Mouse (Mus musculus): ENCODE results near the gene Gm11937. TPM values are rescaled to one million over a fixed set of nuclear protein-coding genes. Genes with fewer than 3 reads are reported as not detected.

Gm11937 gene
- total and polyA plus RNA-seq, 3 experiments, result not detected

DNA sequence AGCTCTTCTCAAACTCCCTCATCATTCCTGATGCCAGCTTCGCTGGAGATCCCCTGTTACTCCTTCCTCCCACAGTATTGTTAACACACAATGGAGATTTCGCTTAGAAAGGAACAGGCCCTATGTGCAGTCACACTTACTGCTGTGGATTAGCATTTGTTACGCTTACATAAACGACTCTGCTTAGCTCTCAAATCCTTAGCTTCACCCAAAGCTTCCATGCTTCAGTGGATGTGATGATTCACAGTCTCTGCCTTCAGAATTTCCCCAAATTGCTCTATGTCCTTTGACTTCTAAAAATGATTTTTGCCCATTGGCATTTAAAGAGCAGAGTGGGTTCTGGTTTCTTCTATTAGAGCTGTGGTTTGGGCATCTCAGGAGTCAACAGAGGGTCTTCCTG is 36.8 kb downstream of the Gm11937 start:
- no peak for DNase-seq (ENCODE audit: low read depth, low spot score)
- Histone ChIP-seq H3K4me3 (ENCODE audit: control insufficient read depth in 1 of 2, insufficient read depth in 1 of 2, low read depth in 2 of 2, low read length in 2 of 2) (no peak overlapping the region), H3K27ac (ENCODE audit: control insufficient read depth, low read depth, low read length) (no peak overlapping the region), H3K27me3 (ENCODE audit: control insufficient read depth in 1 of 2, insufficient read depth in 2 of 2, low read length in 2 of 2) (no peaks in the 10 kb centered on the region), H3K4me1 (ENCODE audit: control insufficient read depth in 1 of 2, insufficient read depth in 2 of 2, low read length in 2 of 2) (no peaks in the 10 kb centered on the region), H3K36me3 (ENCODE audit: control insufficient read depth in 1 of 2, insufficient read depth in 2 of 2, low read length in 2 of 2) (no peaks in the 10 kb centered on the region), H3K9ac (ENCODE audit: control insufficient read depth, low read depth, low read length, poor library complexity, severe bottlenecking) (no peak overlapping the region), H3K79me2 (ENCODE audit: control insufficient read depth, insufficient read depth, low read length, poor library complexity) (no peaks in the 10 kb centered on the region), H3K9me3 (replicated peaks; ENCODE audit: insufficient read depth, low read length) (no peaks in the 10 kb centered on the region)
- TF ChIP-seq TAL1 (IDR thresholded peaks at IDR 0.05; ENCODE audit: low read length) (no peak), POLR2A (IDR thresholded peaks at IDR 0.05; ENCODE audit: control insufficient read depth in 1 of 2, insufficient read depth in 1 of 2, low read depth in 1 of 2, low read length in 2 of 2, poor library complexity in 1 of 2) (no peak)

DNA sequence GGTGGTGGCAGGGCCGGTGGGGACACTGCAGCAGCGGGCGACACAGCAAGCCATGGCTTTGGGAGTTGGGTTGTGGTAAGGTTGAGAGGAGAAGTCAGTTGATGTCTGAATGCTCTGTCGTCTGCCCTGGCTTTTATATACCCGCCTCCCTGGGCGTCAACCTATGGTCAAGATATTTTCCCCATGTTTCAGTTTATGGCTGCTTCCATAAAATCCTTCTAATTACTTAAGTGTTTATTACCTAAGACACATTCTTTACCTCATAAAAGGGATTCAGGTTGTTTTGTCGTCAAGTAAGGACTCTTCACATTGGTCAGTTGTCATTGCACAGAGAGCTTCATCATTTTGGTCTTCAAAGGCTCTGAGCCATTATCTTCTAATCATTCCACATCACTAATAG is 43.5 kb downstream of the Gm11937 start, which contains the start of gene Krtap3-1:
Krtap3-1 (minus strand) TSS at position 101 of the 400 bp plus-strand sequence.
- no peak for DNase-seq (ENCODE audit: low read depth, low spot score)
- TF ChIP-seq SIN3A (IDR thresholded peaks at IDR 0.05; ENCODE audit: low read length) (no peak), SMC3 (IDR thresholded peaks at IDR 0.05; ENCODE audit: low read depth, low read length) (no peak), ZMIZ1 (IDR thresholded peaks at IDR 0.05; ENCODE audit: low read depth, low read length) (no peak), ELF1 (IDR thresholded peaks at IDR 0.05; ENCODE audit: low read depth, low read length) (no peak), MEF2A (IDR thresholded peaks at IDR 0.05; ENCODE audit: extremely low read depth, insufficient replicate concordance, low read depth, low read length, poor library complexity, severe bottlenecking) (no peak), MYB (IDR thresholded peaks at IDR 0.05; ENCODE audit: low read depth, low read length) (no peak), GABPA (IDR thresholded peaks at IDR 0.05; ENCODE audit: low read depth, low read length) (no peak), MYC (IDR thresholded peaks at IDR 0.05; ENCODE audit: low read depth, low read length) (no peak), ZKSCAN1 (IDR thresholded peaks at IDR 0.05; ENCODE audit: low read depth, low read length) (no peak), CHD2 (IDR thresholded peaks at IDR 0.05; ENCODE audit: low read length) (no peak), JUND (IDR thresholded peaks at IDR 0.05; ENCODE audit: low read depth, low read length) (no peak)

DNA sequence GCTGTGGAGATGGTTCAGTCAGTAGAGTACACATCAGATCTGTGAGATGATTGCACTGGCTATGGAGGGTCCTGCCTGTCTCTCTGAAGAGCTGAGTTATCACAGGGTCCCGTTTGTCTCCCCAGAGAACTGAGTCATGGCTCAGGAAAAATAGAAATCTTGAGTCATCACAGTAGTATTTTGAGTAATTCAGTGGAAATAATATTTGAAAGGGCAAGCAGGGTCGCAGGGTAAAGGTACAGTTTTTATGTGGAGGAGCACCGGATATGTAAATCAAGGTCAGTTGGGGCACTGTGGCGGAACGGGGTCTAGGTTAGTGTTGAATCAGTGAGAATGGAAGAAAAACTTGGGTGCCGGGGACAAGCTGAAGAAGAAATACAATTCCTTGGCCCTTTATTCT is 47.4 kb downstream of the Gm11937 start:
- no peaks in the 10 kb centered on the region for H3K27me3 ChIP-seq (ENCODE audit: control insufficient read depth in 1 of 2, insufficient read depth in 2 of 2, low read length in 2 of 2)

More for the DNA sequence above, 43.5 kb downstream of the Gm11937 start, which contains the start of gene Krtap3-1:
- no peak within 1 kb of the TSS for H3K4me3 ChIP-seq (ENCODE audit: control insufficient read depth in 1 of 2, insufficient read depth in 1 of 2, low read depth in 2 of 2, low read length in 2 of 2)
- H3K9ac ChIP-seq (ENCODE audit: control insufficient read depth, low read depth, low read length, poor library complexity, severe bottlenecking), result no peak within 1 kb of the TSS
- no peaks in the 10 kb centered on the region for H3K79me2 ChIP-seq (ENCODE audit: control insufficient read depth, insufficient read depth, low read length, poor library complexity)
- H3K4me1 ChIP-seq (ENCODE audit: control insufficient read depth in 1 of 2, insufficient read depth in 2 of 2, low read length in 2 of 2), result no peaks in the 10 kb centered on the region
- H3K27me3 ChIP-seq (ENCODE audit: control insufficient read depth in 1 of 2, insufficient read depth in 2 of 2, low read length in 2 of 2), result no peaks in the 10 kb centered on the region
- H3K27ac ChIP-seq (ENCODE audit: control insufficient read depth, low read depth, low read length), result no peak within 1 kb of the TSS
- H3K36me3 ChIP-seq (ENCODE audit: control insufficient read depth in 1 of 2, insufficient read depth in 2 of 2, low read length in 2 of 2), result no peaks in the 10 kb centered on the region
- H3K9me3 ChIP-seq (replicated peaks; ENCODE audit: insufficient read depth, low read length), result no peaks in the 10 kb centered on the region; the same call in 1 of the 2 replicates

More for the DNA sequence above, 47.4 kb downstream of the Gm11937 start:
- Histone ChIP-seq H3K79me2 (ENCODE audit: control insufficient read depth, insufficient read depth, low read length, poor library complexity) (no peaks in the 10 kb centered on the region), H3K9me3 (replicated peaks; ENCODE audit: insufficient read depth, low read length) (no peaks in the 10 kb centered on the region; the same call in 1 of the 2 replicates), H3K4me1 (ENCODE audit: control insufficient read depth in 1 of 2, insufficient read depth in 2 of 2, low read length in 2 of 2) (no peaks in the 10 kb centered on the region), H3K36me3 (ENCODE audit: control insufficient read depth in 1 of 2, insufficient read depth in 2 of 2, low read length in 2 of 2) (no peaks in the 10 kb centered on the region), H3K4me3 (ENCODE audit: control insufficient read depth in 1 of 2, insufficient read depth in 1 of 2, low read depth in 2 of 2, low read length in 2 of 2) (no peak overlapping the region), H3K9ac (ENCODE audit: control insufficient read depth, low read depth, low read length, poor library complexity, severe bottlenecking) (no peak overlapping the region), H3K27ac (ENCODE audit: control insufficient read depth, low read depth, low read length) (no peak overlapping the region)
- TF ChIP-seq ELF1 (IDR thresholded peaks at IDR 0.05; ENCODE audit: low read depth, low read length) (no peak), ZNF384 (IDR thresholded peaks at IDR 0.05; ENCODE audit: low read depth, low read length) (no peak), KAT2A (conservative IDR thresholded peaks at IDR 0.05; ENCODE audit: low read depth, low read length) (no peak), E2F4 (IDR thresholded peaks at IDR 0.05; ENCODE audit: borderline replicate concordance, low read depth, low read length) (no peak), MEF2A (IDR thresholded peaks at IDR 0.05; ENCODE audit: extremely low read depth, insufficient replicate concordance, low read depth, low read length, poor library complexity, severe bottlenecking) (no peak), USF2 (IDR thresholded peaks at IDR 0.05; ENCODE audit: borderline replicate concordance in 1 of 2, insufficient read depth in 1 of 2, low read depth in 1 of 2, low read length in 2 of 2) (no peak), TBP (IDR thresholded peaks at IDR 0.05; ENCODE audit: low read depth, low read length) (no peak), MYB (IDR thresholded peaks at IDR 0.05; ENCODE audit: low read depth, low read length) (no peak), GATA1 (IDR thresholded peaks at IDR 0.05; ENCODE audit: low read depth, low read length) (no peak), MAX (IDR thresholded peaks at IDR 0.05; ENCODE audit: low read length) (no peak), ZKSCAN1 (IDR thresholded peaks at IDR 0.05; ENCODE audit: low read depth, low read length) (no peak), POLR2AphosphoS5 (IDR thresholded peaks at IDR 0.05; ENCODE audit: borderline replicate concordance, low read depth, low read length) (no peak), HCFC1 (IDR thresholded peaks at IDR 0.05; ENCODE audit: low read depth, low read length) (no peak), MYC (IDR thresholded peaks at IDR 0.05; ENCODE audit: low read depth, low read length) (no peak)
- DNase-seq (ENCODE audit: low read depth, low spot score), result no peak

Data from MEL (cell line).